Mouse (Mus musculus) liver, adult 10 weeks (tissue): ENCODE data around the gene Gm2897. TPM values are rescaled to one million over a fixed set of nuclear protein-coding genes. Genes with fewer than 3 reads are reported as not detected.

Experiments used
- polyA plus RNA-seq: library from polyadenylated mRNA; stranded (reverse); fragments of 350-450 nt; fragmentation: Illumina TruSeq; extraction: RNeasy Lipid Tissue Mini Kit (QIAGEN cat#74804); gene quantifications from one replicate; pipeline ENCODE4 v1.2.3, GENCODE M21; 2014; ENCODE audit warnings: low read depth, low replicate concordance

Gene Gm2897
- polyA plus RNA-seq = not detected

DNA sequence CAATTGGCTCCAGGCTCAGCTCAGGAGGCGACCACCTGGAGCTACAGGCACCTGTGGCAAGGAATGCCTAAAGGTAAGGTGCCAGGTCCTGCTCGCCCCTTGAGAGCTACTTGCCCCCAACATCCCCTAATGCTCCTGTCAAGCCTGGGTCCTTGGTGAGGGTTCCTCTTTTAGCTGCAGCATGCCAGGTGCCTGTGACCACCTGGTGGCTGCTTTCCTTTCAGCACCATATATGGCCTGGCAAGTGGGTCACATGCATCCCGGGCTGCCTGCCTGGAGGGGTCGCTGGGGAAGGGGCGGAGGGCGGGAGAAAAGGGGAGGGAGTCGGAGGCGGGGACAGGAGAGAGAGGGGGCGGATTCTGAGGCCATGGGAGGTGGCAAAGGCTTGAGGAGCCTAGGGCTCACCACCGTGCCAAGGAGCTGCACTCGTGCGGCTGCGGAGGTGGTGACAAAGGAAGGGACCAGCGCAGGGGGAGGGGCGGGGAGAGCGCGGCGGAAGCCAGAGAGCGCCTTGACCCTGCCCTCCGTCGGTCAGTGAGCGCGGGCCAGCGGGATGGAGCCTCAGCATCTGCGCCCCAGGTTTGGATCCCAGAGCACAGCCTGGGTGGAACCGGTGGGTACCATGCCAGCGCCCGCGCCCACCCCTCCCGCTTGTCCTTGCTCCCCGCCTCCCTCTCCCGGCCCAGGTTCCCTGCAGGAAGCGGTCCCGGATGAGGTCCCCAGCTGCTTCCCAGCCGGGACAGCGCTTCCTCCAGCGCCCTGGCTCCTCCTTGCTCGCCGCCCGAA is at the start of gene Gm2897:
Gene Gm2897, plus strand, starts transcription at position 559 of the 786 bp plus-strand sequence.

DNA sequence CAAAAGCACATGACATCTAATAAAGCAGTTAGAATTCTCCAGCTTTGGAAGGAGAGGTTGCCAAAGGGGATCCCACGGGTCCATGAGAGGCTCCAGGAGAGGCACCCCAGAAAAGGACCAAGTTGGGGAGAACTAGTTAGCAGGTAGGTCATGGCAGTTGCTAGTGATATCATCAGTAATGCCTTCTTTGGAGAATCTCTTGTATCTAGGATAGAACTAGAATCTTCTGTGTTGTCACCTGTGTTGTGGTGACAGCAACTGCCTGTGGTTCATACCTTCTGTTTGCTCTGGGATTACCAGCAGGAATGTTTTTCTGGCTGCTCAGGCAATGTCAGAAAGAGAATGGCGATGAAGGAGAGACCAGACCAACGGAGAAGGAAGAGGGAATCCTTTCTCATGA is 19.4 kb upstream of the Gm2897 start, which contains the start of gene Gm2888:
Gene Gm2888, plus strand, starts transcription at position 301 of the 400 bp plus-strand sequence.

Other genes starting within 250 kb of the Gm2897 start
- gene Gm2888, start 19.3 kb upstream of the Gm2897 start, polyA plus RNA-seq = not detected
- gene Gm10340, start 84.7 kb downstream of the Gm2897 start, polyA plus RNA-seq = not detected
- gene Gm5795, start 139.0 kb downstream of the Gm2897 start, polyA plus RNA-seq = not detected
- not detected for gene D830030K20Rik, start 159.2 kb downstream of the Gm2897 start, polyA plus RNA-seq